Comparison of ENCODE assay signal across 8 mouse cellular contexts in genomic region chr15:28315812-28316528, GRCm38 (mm10).
DNase-seq lines count a peak whose midpoint lies in the region; ATAC-seq and TF ChIP-seq lines count a peak whose summit lies in the region.

No protein-coding gene starts in this region.

- H3ac ChIP-seq in C2C12 (ENCODE audit: control insufficient read depth, insufficient read length, low read depth): no peak overlapping the region

- no peaks in the 10 kb centered on the region for H3K79me3 ChIP-seq in C2C12 (ENCODE audit: low read depth)

- peaks cover 7% of the 10 kb centered on the region for H3K27me3 ChIP-seq in C2C12 (ENCODE audit: control insufficient read depth, insufficient read depth, insufficient read length)

- DNase-seq in Muller cell, postnatal 12 days (ENCODE audit: inconsistent ontology term): peak; percentile 19
- DNase-seq in cerebellum, postnatal 10 days: peak; percentile 79 to 86
- peak; percentile 50 for DNase-seq in layer of hippocampus, adult 11-12 months (ENCODE audit: low spot score)
- peak; percentile 24 for DNase-seq in lung, postnatal 14 days
- peak; percentile 38 for DNase-seq in retina, postnatal 7 days (ENCODE audit: low read depth, low spot score)

- H3K36me3 ChIP-seq in C2C12 (ENCODE audit: control insufficient read depth, insufficient read depth): no peaks in the 10 kb centered on the region

- H3K79me2 ChIP-seq in C2C12 (ENCODE audit: control insufficient read depth, insufficient read depth): no peaks in the 10 kb centered on the region

- H3K4me3 ChIP-seq in C2C12 (ENCODE audit: insufficient read depth, poor library complexity, severe bottlenecking): no peak overlapping the region

- peak; percentile 27 for TF ChIP-seq CTCF in C2C12 (IDR thresholded peaks at IDR 0.05; ENCODE audit: control insufficient read depth, insufficient read depth, insufficient read length)

- ATAC-seq in granulocyte monocyte progenitor cell, adult 5-6 weeks (replicated peaks; ENCODE audit: poor library complexity, severe bottlenecking): peak; percentile 75
- no peak for ATAC-seq in inflammation-experienced regulatory T-cells, adult 6 months

TF ChIP-seq in C2C12, 6 proteins besides CTCF, POLR2A, EP300 and RAD21:
- TF ChIP-seq MAX (IDR thresholded peaks at IDR 0.05) (no peak), USF1 (IDR thresholded peaks at IDR 0.05; ENCODE audit: low read depth) (no peak), MYOG (IDR thresholded peaks at IDR 0.05; ENCODE audit: control insufficient read depth, extremely low read depth, insufficient read length) (no peak), MYOD1 (IDR thresholded peaks at IDR 0.05; ENCODE audit: control insufficient read depth, insufficient read length, low read depth) (no peak), CEBPB (IDR thresholded peaks at IDR 0.05; ENCODE audit: low read depth) (no peak)
TF ChIP-seq in C2C12: peak in this region for 0.

Comparison
In these comparisons a context has a peak if more than half of its experiments do, and no peak if none do; other contexts are left out.
1. DNase-seq: peak in every context shown above with its lines; median percentile 82 in cerebellum, postnatal 10 days; 50 in layer of hippocampus, adult 11-12 months; 38 in retina, postnatal 7 days; 24 in lung, postnatal 14 days; 19 in Muller cell, postnatal 12 days.